Comparison of ENCODE assay signal across 20 mouse cellular contexts in genomic region chr13:32242200-32242599, GRCm38 (mm10).
A peak's percentile ranks its signal among the peaks of the same experiment; 100 is the strongest.
DNase-seq lines count a peak whose midpoint lies in the region; ATAC-seq and TF ChIP-seq lines count a peak whose summit lies in the region.
"Had no signal": no experiment of that assay in that cellular context is flagged by ENCODE, and none has a peak within 500 bp of the region (broad histone marks: within the 10 kb centered on the region; RNA-seq: fewer than 3 reads in every experiment).

No protein-coding gene starts in this region.

- H3K79me2 ChIP-seq in heart, adult 2 months (replicated peaks; ENCODE audit: control insufficient read depth, insufficient read depth, low read length), result no peaks in the 10 kb centered on the region

- intact Hi-C loops in heart, adult 2 months (cut with DNase I), result no loop called here

- no peak overlapping the region for H3K27ac ChIP-seq in heart, embryonic 12.5 days (ENCODE audit: poor library complexity, severe bottlenecking)
- H3K27ac ChIP-seq in heart, adult 2 months, result no peak overlapping the region
- H3K27ac ChIP-seq: forebrain, embryonic 12.5 days; hindbrain, embryonic 12.5 days; kidney, embryonic 15.5 days; stomach, embryonic 15.5 days had no signal

- TF ChIP-seq CTCF in heart, adult 2 months (IDR thresholded peaks at IDR 0.05), result no peak

- no peak for TF ChIP-seq POLR2A in heart, adult 2 months (IDR thresholded peaks at IDR 0.05; ENCODE audit: insufficient read depth, low read depth, low read length)

- no peak overlapping the region for H3K4me2 ChIP-seq in heart, embryonic 12.5 days
- H3K4me2 ChIP-seq: forebrain, embryonic 12.5 days; hindbrain, embryonic 12.5 days; kidney, embryonic 15.5 days; stomach, embryonic 15.5 days had no signal

- H3K4me1 ChIP-seq in heart, embryonic 12.5 days (replicated peaks), result 0 out of 2 replicates have a peak, but pooled peaks cover 4% of the 10 kb centered on the region
- H3K4me1 ChIP-seq in heart, adult 2 months (ENCODE audit: control insufficient read depth, insufficient read depth, low read length), result no peaks in the 10 kb centered on the region; the same call in 1 of the 2 replicates
- H3K4me1 ChIP-seq: forebrain, embryonic 12.5 days; hindbrain, embryonic 12.5 days; kidney, embryonic 15.5 days; stomach, embryonic 15.5 days had no signal

- no peaks in the 10 kb centered on the region for H3K9me3 ChIP-seq in heart, embryonic 12.5 days (replicated peaks)
- H3K9me3 ChIP-seq: forebrain, embryonic 12.5 days; hindbrain, embryonic 12.5 days; kidney, embryonic 15.5 days; stomach, embryonic 15.5 days had no signal

- DNase-seq in heart, adult 2 months, result no peak
- DNase-seq in ovary, adult 18-20 months (ENCODE audit: low spot score), result peak; percentile 17
- DNase-seq in ovary, postnatal 36 days (ENCODE audit: low spot score), result no peak
- peak; percentile 28 to 30 for DNase-seq in adrenal gland, postnatal 36 days
- peak; percentile 50 for DNase-seq in large intestine, adult 2 months (ENCODE audit: low read depth, low spot score)
- DNase-seq in cerebellum, adult 9-10 months, result no peak
- DNase-seq: cerebellum, adult 18-20 months; cerebellum, postnatal 36 days; gastrocnemius, postnatal 14 days; left cerebral cortex, postnatal 4 days; liver, postnatal 0 days; retina, postnatal 1 day had no signal

- WGBS in heart, embryonic 12.5 days, result 27% methylated on average over 4 of the region's 4 CpGs
- WGBS in heart, adult 2 months, result 27% methylated on average over 4 of the region's 4 CpGs
- WGBS in large intestine, adult 2 months, result 20% methylated on average over 4 of the region's 4 CpGs

- H3K27me3 ChIP-seq in heart, embryonic 12.5 days (replicated peaks), result no peaks in the 10 kb centered on the region
- H3K27me3 ChIP-seq in heart, adult 2 months (ENCODE audit: control insufficient read depth, insufficient read depth, low read length), result no peaks in the 10 kb centered on the region
- H3K27me3 ChIP-seq: forebrain, embryonic 12.5 days; hindbrain, embryonic 12.5 days; kidney, embryonic 15.5 days; stomach, embryonic 15.5 days had no signal

- ATAC-seq in heart, embryonic 12.5 days (ENCODE audit: insufficient number of reproducible peaks, low FRiP score), result 0 out of 2 replicates have a peak, but pooled peaks have one; percentile 29
- ATAC-seq in megakaryocyte, adult 5-6 weeks (ENCODE audit: poor library complexity, severe bottlenecking), result no peak
- ATAC-seq: CD4-positive, CD25-positive, alpha-beta regulatory T cell, adult 4 months; liver, postnatal 0 days; midbrain, embryonic 16.5 days had no signal

- no peak overlapping the region for H3K4me3 ChIP-seq in heart, embryonic 12.5 days
- no peak overlapping the region for H3K4me3 ChIP-seq in heart, adult 2 months
- H3K4me3 ChIP-seq: forebrain, embryonic 12.5 days; hindbrain, embryonic 12.5 days; kidney, embryonic 15.5 days; stomach, embryonic 15.5 days had no signal

- TF ChIP-seq EP300 in heart, adult 2 months (IDR thresholded peaks at IDR 0.05; ENCODE audit: insufficient read depth, low read depth, low read length), result no peak

- H3K9ac ChIP-seq in heart, embryonic 12.5 days, result no peak overlapping the region
- H3K9ac ChIP-seq in heart, adult 2 months (ENCODE audit: low read depth, low read length), result no peak overlapping the region
- H3K9ac ChIP-seq: forebrain, embryonic 12.5 days; hindbrain, embryonic 12.5 days; kidney, embryonic 15.5 days; liver, postnatal 0 days; stomach, embryonic 15.5 days had no signal

- H3K36me3 ChIP-seq in heart, embryonic 12.5 days, result no peaks in the 10 kb centered on the region
- no peaks in the 10 kb centered on the region for H3K36me3 ChIP-seq in heart, adult 2 months (ENCODE audit: control insufficient read depth, insufficient read depth, low read length)
- H3K36me3 ChIP-seq: forebrain, embryonic 12.5 days; hindbrain, embryonic 12.5 days; kidney, embryonic 15.5 days; stomach, embryonic 15.5 days had no signal

Comparison
In these comparisons a context has a peak if more than half of its experiments do, and no peak if none do; other contexts are left out.
1. DNase-seq: peak in ovary, adult 18-20 months (single experiment), adrenal gland, postnatal 36 days (2 of 2) and large intestine, adult 2 months (single experiment); none in heart, adult 2 months (0 of 2), ovary, postnatal 36 days (single experiment) and cerebellum, adult 9-10 months (single experiment).